Mouse (Mus musculus) limb, embryonic 11.5 days (tissue): ENCODE results near the gene Clec4n. TPM values are rescaled to one million over a fixed set of nuclear protein-coding genes. Genes with fewer than 3 reads are reported as not detected.

Source experiments
- polyA plus RNA-seq: library from polyadenylated mRNA; unstranded; fragments of >200 nt; fragmentation: Nextera tagmentation; extraction: Ambion mirVana; gene quantifications from 2 replicates; pipeline ENCODE4 v1.2.1, GENCODE M21; 2014

Clec4n gene
- polyA plus RNA-seq, 1 experiment from 2014 or later, result 0.17 TPM

Other genes starting within 250 kb of the Clec4n start
- gene Clec4a4, start 239.5 kb upstream of the Clec4n start, polyA plus RNA-seq, result not detected in 2 replicates
- not detected in 2 replicates for gene Clec4b1, start 179.9 kb upstream of the Clec4n start, polyA plus RNA-seq
- gene Clec4a2, start 123.4 kb upstream of the Clec4n start, polyA plus RNA-seq, result 0.53 and 1.4 TPM in 2 replicates
- gene Clec4b2, start 57.0 kb upstream of the Clec4n start, polyA plus RNA-seq, result not detected in 2 replicates
- gene Clec4d, start 32.3 kb downstream of the Clec4n start, polyA plus RNA-seq, result 0.11 TPM in 1 of 2 replicates, not detected in the other
- gene Clec4e, start 60.0 kb downstream of the Clec4n start, polyA plus RNA-seq, result not detected in 2 replicates
- gene Vmn2r19, start 78.5 kb downstream of the Clec4n start, polyA plus RNA-seq, result not detected in 2 replicates
- not detected in 2 replicates for gene Vmn2r20, start 188.3 kb downstream of the Clec4n start, polyA plus RNA-seq